Mouse (Mus musculus): ENCODE measurements around the gene Mboat7. TPM values are rescaled to one million over a fixed set of nuclear protein-coding genes. Genes with fewer than 3 reads are reported as not detected.

Gene Mboat7
- polyA plus RNA-seq, 1 experiment from 2014 or later, result 37.9 TPM

- H3K4me3 ChIP-seq, result no peak overlapping the region
- H3K36me3 ChIP-seq, result peaks cover 97% of the 10 kb centered on the region
- WGBS, result 97% methylated on average over 14 of the region's 14 CpGs
- H3K27ac ChIP-seq (replicated peaks), result no peak overlapping the region
- peaks cover 4% of the 10 kb centered on the region; the same call in 1 of the 2 replicates for H3K4me1 ChIP-seq
- no peak for ATAC-seq (ENCODE audit: low FRiP score, low read depth)
- H3K4me2 ChIP-seq (replicated peaks), result no peak overlapping the region
- H3K9me3 ChIP-seq, result no peaks in the 10 kb centered on the region
- H3K9ac ChIP-seq (replicated peaks), result no peak overlapping the region
- H3K27me3 ChIP-seq, result no peaks in the 10 kb centered on the region
These were observed 34.7 kb downstream of the Mboat7 start for GRCm38 (mm10) chr7:3658578-3658977.

GRCm38 (mm10) chr7:3656966-3657365, 36.4 kb downstream of the Mboat7 start:
- Histone ChIP-seq H3K4me3 (no peak overlapping the region), H3K4me2 (replicated peaks) (no peak overlapping the region), H3K27ac (replicated peaks) (no peak overlapping the region), H3K9me3 (no peaks in the 10 kb centered on the region), H3K27me3 (no peaks in the 10 kb centered on the region), H3K4me1 (no peaks in the 10 kb centered on the region), H3K9ac (replicated peaks) (no peak overlapping the region), H3K36me3 (peaks cover 98% of the 10 kb centered on the region)
- 90% methylated on average over 4 of the region's 4 CpGs for WGBS
- ATAC-seq (ENCODE audit: low FRiP score, low read depth), result 0 out of 2 replicates have a peak, but pooled peaks have one; percentile 3

- Histone ChIP-seq H3K36me3 (peaks cover 20% of the 10 kb centered on the region), H3K27ac (replicated peaks) (no peak overlapping the region), H3K9me3 (no peaks in the 10 kb centered on the region), H3K4me3 (peak overlapping the region; percentile 99), H3K27me3 (0 out of 2 replicates have a peak, but pooled peaks cover 5% of the 10 kb centered on the region), H3K4me1 (peaks cover 37% of the 10 kb centered on the region), H3K4me2 (replicated peaks) (peak overlapping the region; percentile 83), H3K9ac (replicated peaks) (peak overlapping the region; percentile 100)
- 67% methylated on average over 4 of the region's 4 CpGs for WGBS
- ATAC-seq (ENCODE audit: low FRiP score, low read depth), result no peak
These were observed 46.7 kb downstream of the Mboat7 start for GRCm38 (mm10) chr7:3646641-3647040.

GRCm38 (mm10) chr7:3646188-3646587, 47.1 kb downstream of the Mboat7 start:
- 0 out of 2 replicates have a peak, but pooled peaks cover 5% of the 10 kb centered on the region for H3K27me3 ChIP-seq
- 17% methylated on average over 9 of the region's 9 CpGs for WGBS
- H3K36me3 ChIP-seq, result peaks cover 20% of the 10 kb centered on the region
- no peaks in the 10 kb centered on the region for H3K9me3 ChIP-seq
- peak overlapping the region; percentile 99 for H3K4me3 ChIP-seq
- ATAC-seq (ENCODE audit: low FRiP score, low read depth), result no peak
- H3K27ac ChIP-seq (replicated peaks), result 0 out of 2 replicates have a peak overlapping the region, but pooled peaks have one; percentile 96
- peaks cover 37% of the 10 kb centered on the region for H3K4me1 ChIP-seq
- H3K9ac ChIP-seq (replicated peaks), result peak overlapping the region; percentile 100
- H3K4me2 ChIP-seq (replicated peaks), result peak overlapping the region; percentile 83

GRCm38 (mm10) chr7:3645488-3646025, 47.8 kb downstream of the Mboat7 start:
- H3K4me2 ChIP-seq (replicated peaks), result peak overlapping the region; percentile 83
- 0 out of 2 replicates have a peak, but pooled peaks cover 5% of the 10 kb centered on the region for H3K27me3 ChIP-seq
- peak overlapping the region; percentile 99 for H3K4me3 ChIP-seq
- no peak; the same call in 1 of the 2 replicates for ATAC-seq (ENCODE audit: low FRiP score, low read depth)
- no peaks in the 10 kb centered on the region for H3K9me3 ChIP-seq
- peak overlapping the region; percentile 100 for H3K9ac ChIP-seq (replicated peaks)
- peaks cover 37% of the 10 kb centered on the region for H3K4me1 ChIP-seq
- H3K27ac ChIP-seq (replicated peaks), result peak overlapping the region; percentile 96
- peaks cover 20% of the 10 kb centered on the region for H3K36me3 ChIP-seq
- WGBS, result under 1% methylated on average over 43 of the region's 58 CpGs

GRCm38 (mm10) chr7:3644672-3645487, 48.4 kb downstream of the Mboat7 start, which contains the start of gene Cnot3:
TSS of gene Cnot3 (plus strand) at chr7:3645268.
- Histone ChIP-seq H3K27me3 (0 out of 2 replicates have a peak, but pooled peaks cover 5% of the 10 kb centered on the region), H3K4me1 (peaks cover 37% of the 10 kb centered on the region)
- ATAC-seq (ENCODE audit: low FRiP score, low read depth), result peak; percentile 99

GRCm38 (mm10) chr7:3644348-3644671, 49.0 kb downstream of the Mboat7 start:
- 1% methylated on average over 11 of the region's 11 CpGs for WGBS
- Histone ChIP-seq H3K4me3 (peak overlapping the region; percentile 99), H3K9ac (replicated peaks) (peak overlapping the region; percentile 31; the same call in 1 of the 2 replicates), H3K27me3 (0 out of 2 replicates have a peak, but pooled peaks cover 5% of the 10 kb centered on the region), H3K4me2 (replicated peaks) (peak overlapping the region; percentile 65), H3K9me3 (no peaks in the 10 kb centered on the region), H3K4me1 (peaks cover 37% of the 10 kb centered on the region), H3K36me3 (peaks cover 31% of the 10 kb centered on the region), H3K27ac (replicated peaks) (no peak overlapping the region; the same call in 1 of the 2 replicates)
- ATAC-seq (ENCODE audit: low FRiP score, low read depth), result no peak

More at GRCm38 (mm10) chr7:3644672-3645487, 48.4 kb downstream of the Mboat7 start, which contains the start of gene Cnot3:
- H3K36me3 ChIP-seq, result peaks cover 25% of the 10 kb centered on the region
- no peaks in the 10 kb centered on the region for H3K9me3 ChIP-seq
- H3K4me2 ChIP-seq (replicated peaks), result peak within 1 kb of the TSS; percentile 83
- peak within 1 kb of the TSS; percentile 96 for H3K27ac ChIP-seq (replicated peaks)
- WGBS, result 0% methylated on average over 48 of the region's 58 CpGs
- H3K9ac ChIP-seq (replicated peaks), result peak within 1 kb of the TSS; percentile 100
- H3K4me3 ChIP-seq, result peak within 1 kb of the TSS; percentile 99

- H3K9ac ChIP-seq (replicated peaks), result peak overlapping the region; percentile 31; the same call in 1 of the 2 replicates
- no peak for ATAC-seq (ENCODE audit: low FRiP score, low read depth)
- peaks cover 36% of the 10 kb centered on the region for H3K4me1 ChIP-seq
- 21% methylated on average over 9 of the region's 9 CpGs for WGBS
- H3K4me2 ChIP-seq (replicated peaks), result peak overlapping the region; percentile 65
- 0 out of 2 replicates have a peak, but pooled peaks cover 5% of the 10 kb centered on the region for H3K27me3 ChIP-seq
- no peak overlapping the region for H3K27ac ChIP-seq (replicated peaks)
- H3K4me3 ChIP-seq, result peak overlapping the region; percentile 99
- H3K36me3 ChIP-seq, result peaks cover 35% of the 10 kb centered on the region
- no peaks in the 10 kb centered on the region for H3K9me3 ChIP-seq
These were observed 49.5 kb downstream of the Mboat7 start for GRCm38 (mm10) chr7:3643843-3644242.

GRCm38 (mm10) chr7:3643412-3643811, 49.9 kb downstream of the Mboat7 start:
- 0 out of 2 replicates have a peak overlapping the region, but pooled peaks have one; percentile 31 for H3K9ac ChIP-seq (replicated peaks)
- H3K27ac ChIP-seq (replicated peaks), result no peak overlapping the region
- H3K4me1 ChIP-seq, result peaks cover 32% of the 10 kb centered on the region
- WGBS, result 71% methylated on average over 5 of the region's 5 CpGs
- no peaks in the 10 kb centered on the region for H3K9me3 ChIP-seq
- H3K4me2 ChIP-seq (replicated peaks), result no peak overlapping the region
- H3K27me3 ChIP-seq, result 0 out of 2 replicates have a peak, but pooled peaks cover 5% of the 10 kb centered on the region
- ATAC-seq (ENCODE audit: low FRiP score, low read depth), result no peak
- peaks cover 39% of the 10 kb centered on the region for H3K36me3 ChIP-seq
- no peak overlapping the region for H3K4me3 ChIP-seq

- peak overlapping the region; percentile 97 for H3K4me2 ChIP-seq (replicated peaks)
- H3K27ac ChIP-seq (replicated peaks), result no peak overlapping the region
- H3K9ac ChIP-seq (replicated peaks), result peak overlapping the region; percentile 82
- WGBS, result 50% methylated on average over 3 of the region's 3 CpGs
- no peak for ATAC-seq (ENCODE audit: low FRiP score, low read depth)
- H3K27me3 ChIP-seq, result no peaks in the 10 kb centered on the region
- no peaks in the 10 kb centered on the region for H3K9me3 ChIP-seq
- peak overlapping the region; percentile 73 for H3K4me3 ChIP-seq
- peaks cover 24% of the 10 kb centered on the region for H3K4me1 ChIP-seq
- peaks cover 49% of the 10 kb centered on the region for H3K36me3 ChIP-seq
These were observed 62.9 kb downstream of the Mboat7 start for GRCm38 (mm10) chr7:3630478-3630815.

- no peaks in the 10 kb centered on the region for H3K9me3 ChIP-seq
- under 1% methylated on average over 47 of the region's 47 CpGs for WGBS
- peak within 1 kb of the TSS; percentile 82 for H3K9ac ChIP-seq (replicated peaks)
- peak within 1 kb of the TSS; percentile 35 for H3K27ac ChIP-seq (replicated peaks)
- H3K4me1 ChIP-seq, result peaks cover 24% of the 10 kb centered on the region
- H3K27me3 ChIP-seq, result no peaks in the 10 kb centered on the region
- peak within 1 kb of the TSS; percentile 97 for H3K4me2 ChIP-seq (replicated peaks)
- ATAC-seq (ENCODE audit: low FRiP score, low read depth), result peak; percentile 88
- H3K4me3 ChIP-seq, result peak within 1 kb of the TSS; percentile 73
- H3K36me3 ChIP-seq, result peaks cover 49% of the 10 kb centered on the region
These were observed 63.5 kb downstream of the Mboat7 start, which contains the start of the genes Tfpt and Prpf31 for GRCm38 (mm10) chr7:3629543-3630477. TSS of gene Tfpt (minus strand) at chr7:3629929. TSS of gene Prpf31 (plus strand) at chr7:3629985.

Measured in midbrain, embryonic 12.5 days (tissue).